Mouse (Mus musculus) gastrocnemius, postnatal 4 days (tissue): ENCODE results near the gene Tgm5. TPM values are rescaled to one million over a fixed set of nuclear protein-coding genes. Genes with fewer than 3 reads are reported as not detected.
"Not testable (repeated sequence)": the region's sequence is repeated elsewhere in the genome, so short reads cannot be mapped to it uniquely, and the experiment has no call there.

Experiments used
- DNase-seq, 2 experiments: peaks; one replicate each; pipeline ENCODE4 v3.0.0; 2021 to 2022; ENCODE audit warnings: low spot score in 2 of 2, mixed read lengths in 2 of 2
- long read RNA-seq, 2 experiments: library from polyadenylated mRNA; stranded (forward); transcript quantifications; one replicate each; pipeline ENCODE4 v2.0.0; 2021
- total RNA-seq, 2 experiments: library from RNA; stranded (reverse); gene quantifications; 2 replicates each; pipeline ENCODE4 v1.2.3; 2021

Tgm5 gene
- total RNA-seq = under 1 TPM in 1 of 2 experiments, not detected in 1; 0.17 TPM
- long read RNA-seq, experiment 1, partial matches to known transcripts = 0 of 1 reads
- long read RNA-seq, experiment 1, other reads (novel, unspliced or antisense) = 0 of 1 reads
- long read RNA-seq, experiment 2 = 0 reads

GRCm38 (mm10) chr2:121085480-121086185 is at the start of gene Tgm5:
Gene Tgm5, minus strand, starts transcription at chr2:121085841.
- no peak for DNase-seq

GRCm38 (mm10) chr2:121132822-121133221 is 47.2 kb upstream of the Tgm5 start:
- DNase-seq = no peak

GRCm38 (mm10) chr2:121128865-121129620 is 43.4 kb upstream of the Tgm5 start:
- no peak for DNase-seq

GRCm38 (mm10) chr2:121127536-121127935 is 41.9 kb upstream of the Tgm5 start:
- no peak for DNase-seq

GRCm38 (mm10) chr2:121126302-121126701 is 40.7 kb upstream of the Tgm5 start:
- DNase-seq = not testable (repeated sequence)

GRCm38 (mm10) chr2:121119260-121119659 is 33.6 kb upstream of the Tgm5 start:
- DNase-seq = no peak

- DNase-seq = no peak
These were observed 29.8 kb upstream of the Tgm5 start for GRCm38 (mm10) chr2:121115418-121115817.

- no peak for DNase-seq
These were observed 24.1 kb upstream of the Tgm5 start, which contains the start of gene Tgm7 for GRCm38 (mm10) chr2:121109695-121110094. Gene Tgm7, minus strand, starts transcription at chr2:121109795.

- no peak for DNase-seq
These were observed 20.3 kb upstream of the Tgm5 start for GRCm38 (mm10) chr2:121105940-121106339.

GRCm38 (mm10) chr2:121102051-121102450 is 16.4 kb upstream of the Tgm5 start:
- DNase-seq = peak in 1 of 2 experiments; percentile 59

GRCm38 (mm10) chr2:121089751-121090150 is 4.1 kb upstream of the Tgm5 start:
- DNase-seq = no peak

GRCm38 (mm10) chr2:121088507-121088906 is 2.9 kb upstream of the Tgm5 start:
- DNase-seq = no peak

GRCm38 (mm10) chr2:121082626-121083025 is 3.0 kb downstream of the Tgm5 start:
- no peak for DNase-seq

- DNase-seq = no peak
These were observed 10.9 kb downstream of the Tgm5 start for GRCm38 (mm10) chr2:121074747-121075146.

- no peak for DNase-seq
These were observed 13.8 kb downstream of the Tgm5 start for GRCm38 (mm10) chr2:121071871-121072270.

GRCm38 (mm10) chr2:121069506-121069905 is 16.1 kb downstream of the Tgm5 start:
- no peak for DNase-seq

- no peak for DNase-seq
These were observed 18.5 kb downstream of the Tgm5 start for GRCm38 (mm10) chr2:121067116-121067515.

- no peak for DNase-seq
These were observed 24.3 kb downstream of the Tgm5 start for GRCm38 (mm10) chr2:121061315-121061714.

- no peak for DNase-seq
These were observed 27.6 kb downstream of the Tgm5 start for GRCm38 (mm10) chr2:121057997-121058396.

- no peak for DNase-seq
These were observed 29.7 kb downstream of the Tgm5 start for GRCm38 (mm10) chr2:121055915-121056314.

- DNase-seq = no peak
These were observed 31.6 kb downstream of the Tgm5 start for GRCm38 (mm10) chr2:121054060-121054459.

- no peak for DNase-seq
These were observed 33.5 kb downstream of the Tgm5 start for GRCm38 (mm10) chr2:121052176-121052575.
